Mouse (Mus musculus) kidney, postnatal 4 days (tissue): ENCODE measurements around the gene Raf1.

ENCODE experiments used
- DNase-seq, 2 experiments: peaks; one replicate each; pipeline ENCODE4 v3.0.0; 2021; ENCODE audit warnings: mixed read lengths in 2 of 2

Raf1 gene

GRCm38 (mm10) chr6:115676452-115677128 is at the start of gene Raf1:
Gene Raf1 (minus strand): TSS chr6:115676635.
- DNase-seq = peak; percentile 97 to 99

- DNase-seq = no peak
Measured at GRCm38 (mm10) chr6:115722246-115722645, 45.8 kb upstream of the Raf1 start.

- DNase-seq = peak; percentile 53 to 74
Measured at GRCm38 (mm10) chr6:115717715-115718558, 41.5 kb upstream of the Raf1 start.

- DNase-seq = peak in 1 of 2 experiments; percentile 30
Measured at GRCm38 (mm10) chr6:115717101-115717652, 40.7 kb upstream of the Raf1 start.

GRCm38 (mm10) chr6:115711261-115711660 is 34.8 kb upstream of the Raf1 start:
- DNase-seq = no peak

- peak; percentile 12 to 25 for DNase-seq
Measured at GRCm38 (mm10) chr6:115702901-115703300, 26.5 kb upstream of the Raf1 start.

- peak in 1 of 2 experiments; percentile 22 for DNase-seq
Measured at GRCm38 (mm10) chr6:115701302-115701701, 24.9 kb upstream of the Raf1 start.

- no peak for DNase-seq
Measured at GRCm38 (mm10) chr6:115700778-115701177, 24.3 kb upstream of the Raf1 start.

- peak in 1 of 2 experiments; percentile 17 for DNase-seq
Measured at GRCm38 (mm10) chr6:115698699-115699098, 22.3 kb upstream of the Raf1 start.

GRCm38 (mm10) chr6:115697739-115698558 is 21.5 kb upstream of the Raf1 start:
- no peak for DNase-seq

- no peak for DNase-seq
Measured at GRCm38 (mm10) chr6:115696707-115697215, 20.3 kb upstream of the Raf1 start.

GRCm38 (mm10) chr6:115695124-115695523 is 18.7 kb upstream of the Raf1 start:
- DNase-seq = no peak

GRCm38 (mm10) chr6:115694441-115694842 is 18.0 kb upstream of the Raf1 start:
- peak in 1 of 2 experiments; percentile 17 for DNase-seq

- DNase-seq = peak; percentile 41 to 49
Measured at GRCm38 (mm10) chr6:115692963-115693730, 16.7 kb upstream of the Raf1 start.

GRCm38 (mm10) chr6:115692163-115692950 is 15.9 kb upstream of the Raf1 start:
- DNase-seq = peak in 1 of 2 experiments; percentile 17

GRCm38 (mm10) chr6:115690105-115690504 is 13.7 kb upstream of the Raf1 start:
- no peak for DNase-seq

GRCm38 (mm10) chr6:115688589-115688988 is 12.2 kb upstream of the Raf1 start:
- DNase-seq = no peak

- no peak for DNase-seq
Measured at GRCm38 (mm10) chr6:115687753-115688152, 11.3 kb upstream of the Raf1 start.

- no peak for DNase-seq
Measured at GRCm38 (mm10) chr6:115684851-115685646, 8.6 kb upstream of the Raf1 start.

GRCm38 (mm10) chr6:115684271-115684670 is 7.8 kb upstream of the Raf1 start:
- DNase-seq = no peak
